Mouse (Mus musculus) right cerebral cortex, postnatal 4 days (tissue): ENCODE data around the gene Minpp1.
"Not testable (repeated sequence)": the region's sequence is repeated elsewhere in the genome, so short reads cannot be mapped to it uniquely, and the experiment has no call there.

Experiments used
- DNase-seq: peaks from one replicate; pipeline ENCODE4 v3.0.0-alpha.2; 2022

The Minpp1 gene

GRCm38 (mm10) chr19:32485681-32486105 lies at the start of gene Minpp1:
Gene Minpp1 (plus strand): TSS chr19:32485769.
- DNase-seq: peak; percentile 88

- no peak for DNase-seq
These were observed 46.2 kb upstream of the Minpp1 start for GRCm38 (mm10) chr19:32439356-32439755.

DNA sequence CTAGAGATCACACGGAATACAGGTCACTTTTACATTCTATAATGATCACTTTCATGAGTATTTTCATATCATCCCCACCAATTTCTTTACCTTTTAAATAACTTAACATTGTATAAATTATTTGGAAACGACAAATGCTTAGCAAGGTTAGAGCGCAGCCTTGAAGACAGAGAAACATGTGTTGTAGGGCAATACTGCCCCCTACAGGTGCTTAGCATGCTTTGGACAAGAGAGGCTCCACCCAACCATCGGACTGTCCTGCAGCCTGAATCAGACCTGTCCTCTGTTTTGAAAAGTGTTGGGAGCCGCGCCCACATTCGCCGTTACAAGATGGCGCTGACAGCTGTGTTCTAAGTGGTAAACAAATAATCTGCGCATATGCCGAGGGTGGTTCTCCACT lies 44.0 kb upstream of the Minpp1 start:
- DNase-seq: no peak

GRCm38 (mm10) chr19:32448931-32449330 lies 36.6 kb upstream of the Minpp1 start:
- no peak for DNase-seq

DNA sequence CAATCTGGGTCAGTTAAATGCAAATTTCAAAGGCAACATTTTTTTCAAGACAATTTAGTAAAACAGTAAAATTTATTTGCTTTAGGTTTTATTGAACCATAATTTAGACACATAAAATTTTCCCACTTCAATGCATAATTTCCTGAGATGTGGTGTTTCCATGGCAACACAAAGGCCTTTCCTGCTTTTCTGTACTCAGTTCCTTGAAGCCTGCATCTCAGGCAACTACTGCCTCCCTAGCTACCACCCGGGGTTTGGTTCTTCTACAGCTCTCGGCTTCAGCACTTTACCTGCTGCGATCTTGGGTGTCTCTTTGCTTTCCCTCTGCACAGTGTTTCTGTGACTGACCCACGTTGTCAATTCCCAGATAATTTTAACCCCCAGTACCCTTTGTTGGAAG lies 33.3 kb upstream of the Minpp1 start:
- DNase-seq: peak; percentile 9

DNA sequence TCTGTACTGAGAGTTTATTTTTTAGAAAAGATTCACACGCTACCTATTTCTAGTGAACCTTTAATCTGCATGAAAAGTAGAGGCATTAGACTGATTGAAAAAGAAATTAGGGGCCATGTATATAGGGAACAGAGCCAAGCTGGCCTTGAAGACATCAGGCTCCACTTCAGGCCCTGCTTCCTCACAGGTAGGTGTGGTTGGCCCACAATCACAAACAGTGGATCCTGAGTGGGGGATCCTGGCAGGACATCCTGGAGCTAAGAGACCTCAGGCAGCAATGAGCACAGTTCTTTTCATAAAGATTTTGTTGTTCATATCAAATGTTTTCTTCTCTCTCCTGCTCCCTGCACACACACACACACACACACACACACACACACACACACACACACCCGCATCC lies 28.8 kb upstream of the Minpp1 start:
- DNase-seq: no peak

- not testable (repeated sequence) for DNase-seq
These were observed 27.9 kb upstream of the Minpp1 start for GRCm38 (mm10) chr19:32457631-32458030.

DNA sequence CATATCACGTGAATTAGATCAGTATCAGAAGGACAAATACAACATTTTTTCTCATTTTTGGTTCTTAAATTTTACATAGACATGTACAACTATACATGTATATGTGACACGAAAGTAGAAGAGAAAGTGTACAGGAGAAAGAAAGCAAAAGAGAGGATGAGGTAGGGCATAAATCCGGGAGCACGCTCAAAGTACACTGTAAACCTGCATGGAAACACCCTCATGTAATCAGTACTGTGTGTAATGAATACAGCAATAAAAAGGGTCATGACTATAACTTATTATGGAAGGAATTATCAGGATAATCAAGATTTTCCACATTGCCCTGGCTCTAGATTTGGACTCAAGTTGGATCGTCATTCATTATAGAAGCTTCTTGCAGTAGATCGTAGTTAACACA lies 22.5 kb upstream of the Minpp1 start:
- no peak for DNase-seq

GRCm38 (mm10) chr19:32465228-32465627 lies 20.3 kb upstream of the Minpp1 start:
- no peak for DNase-seq

DNA sequence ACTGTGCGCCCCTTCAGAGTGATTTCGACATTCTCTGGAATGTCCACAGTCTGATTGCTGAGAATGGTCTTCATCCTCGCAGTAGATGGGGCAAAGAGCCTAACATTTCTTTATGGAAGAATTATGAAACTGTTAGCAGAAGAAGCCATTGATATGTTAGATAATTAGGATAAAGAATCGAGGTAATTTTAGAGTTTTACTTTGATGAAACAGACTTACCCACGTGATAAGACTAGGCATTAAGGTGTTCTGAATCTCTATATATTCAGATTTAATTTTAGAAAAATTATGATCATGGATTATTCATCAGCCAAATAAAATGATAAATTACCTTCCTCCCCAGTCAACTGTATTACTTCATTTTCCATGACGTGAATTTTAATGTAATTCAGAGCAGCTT lies 19.1 kb upstream of the Minpp1 start, which contains the start of gene Rpl9-ps6:
Rpl9-ps6 (minus strand) TSS at position 101 of the 400 bp plus-strand sequence.
- no peak for DNase-seq

- DNase-seq: no peak
These were observed 18.2 kb upstream of the Minpp1 start for GRCm38 (mm10) chr19:32467325-32467724.

DNA sequence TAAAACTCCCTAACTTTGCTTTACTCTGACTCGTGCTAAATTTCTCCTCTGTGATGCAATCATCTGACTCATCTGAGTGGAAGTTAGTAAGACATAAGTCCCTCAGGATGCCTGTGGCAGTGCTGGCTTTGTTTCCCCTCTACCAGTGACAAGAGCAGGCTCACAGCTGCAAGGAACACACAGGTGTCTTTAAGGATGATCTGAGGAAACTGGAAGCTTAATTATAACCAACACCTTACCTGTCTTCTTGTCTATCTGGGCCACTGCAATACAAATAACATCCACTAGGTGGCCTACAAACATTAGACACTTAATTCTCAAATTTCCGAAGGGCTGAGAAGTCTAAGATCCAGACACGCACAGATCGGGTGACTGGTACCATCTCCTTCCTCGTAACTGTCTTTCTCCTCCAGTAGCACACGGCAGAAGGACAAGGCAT lies 15.5 kb upstream of the Minpp1 start:
- DNase-seq: no peak

- DNase-seq: no peak
These were observed 14.9 kb upstream of the Minpp1 start for GRCm38 (mm10) chr19:32470570-32471263.

- no peak for DNase-seq
These were observed 9.4 kb upstream of the Minpp1 start for GRCm38 (mm10) chr19:32476016-32476711.

- DNase-seq: no peak
These were observed 8.9 kb upstream of the Minpp1 start for GRCm38 (mm10) chr19:32476712-32477052.

- no peak for DNase-seq
These were observed 5.3 kb upstream of the Minpp1 start for GRCm38 (mm10) chr19:32480255-32480654.

DNA sequence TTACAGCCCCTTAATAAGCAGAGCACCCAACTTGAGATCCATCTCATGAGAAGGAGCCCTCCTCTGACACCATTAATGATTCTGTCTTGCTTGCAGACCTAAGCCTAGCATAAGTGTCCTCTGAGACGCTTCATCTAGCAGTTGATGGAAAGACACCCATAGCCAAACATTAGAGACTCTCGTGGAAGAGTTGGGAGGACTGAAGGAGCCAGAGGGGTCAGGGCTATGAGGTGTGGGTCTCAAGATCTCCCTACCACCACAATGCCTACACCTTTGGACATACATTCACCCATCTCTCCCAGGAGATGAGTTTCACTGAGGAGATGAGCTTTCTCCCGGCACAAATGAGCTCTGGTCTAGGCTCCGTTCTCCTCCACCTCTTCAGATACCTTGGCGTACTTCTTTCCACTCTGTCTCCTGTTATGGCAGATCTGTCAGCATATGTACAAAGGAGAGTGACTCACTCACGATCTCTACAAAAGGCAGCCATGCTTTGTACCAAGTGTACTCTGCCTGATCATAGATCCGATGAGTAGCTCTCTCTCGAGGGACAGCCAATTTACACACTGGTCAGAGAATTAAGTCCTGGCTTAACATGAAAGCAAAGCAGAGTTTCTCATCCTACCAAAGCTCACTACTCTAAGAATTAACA lies 4.7 kb upstream of the Minpp1 start:
- DNase-seq: no peak

- no peak for DNase-seq
These were observed 4.1 kb upstream of the Minpp1 start for GRCm38 (mm10) chr19:32481511-32481910.

GRCm38 (mm10) chr19:32484941-32485660 lies 468 bp upstream of the Minpp1 start:
- no peak for DNase-seq

DNA sequence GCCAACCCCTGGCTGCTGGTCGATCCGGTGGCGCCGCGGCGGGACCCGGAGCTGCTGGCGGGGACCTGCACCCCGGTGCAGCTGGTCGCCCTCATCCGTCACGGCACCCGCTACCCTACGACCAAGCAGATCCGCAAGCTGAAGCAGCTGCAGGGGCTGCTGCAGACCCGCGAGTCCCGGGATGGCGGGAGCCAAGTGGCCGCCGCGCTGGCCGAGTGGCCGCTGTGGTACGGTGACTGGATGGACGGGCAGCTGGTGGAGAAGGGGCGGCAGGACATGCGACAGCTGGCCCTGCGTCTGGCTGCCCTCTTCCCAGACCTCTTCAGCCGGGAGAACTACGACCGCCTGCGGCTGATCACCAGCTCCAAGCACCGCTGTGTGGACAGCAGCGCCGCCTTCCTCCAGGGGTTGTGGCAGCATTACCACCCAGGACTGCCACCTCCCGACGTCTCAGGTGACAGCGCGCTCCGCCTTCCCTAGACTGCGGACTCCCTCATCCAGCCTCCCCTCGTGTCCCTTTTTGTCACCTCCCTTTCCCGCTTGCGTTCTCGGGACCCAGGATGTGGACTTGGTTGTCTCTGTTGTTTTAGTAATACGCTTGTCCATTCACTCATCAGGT lies 646 bp downstream of the Minpp1 start:
- peak; percentile 39 for DNase-seq

DNA sequence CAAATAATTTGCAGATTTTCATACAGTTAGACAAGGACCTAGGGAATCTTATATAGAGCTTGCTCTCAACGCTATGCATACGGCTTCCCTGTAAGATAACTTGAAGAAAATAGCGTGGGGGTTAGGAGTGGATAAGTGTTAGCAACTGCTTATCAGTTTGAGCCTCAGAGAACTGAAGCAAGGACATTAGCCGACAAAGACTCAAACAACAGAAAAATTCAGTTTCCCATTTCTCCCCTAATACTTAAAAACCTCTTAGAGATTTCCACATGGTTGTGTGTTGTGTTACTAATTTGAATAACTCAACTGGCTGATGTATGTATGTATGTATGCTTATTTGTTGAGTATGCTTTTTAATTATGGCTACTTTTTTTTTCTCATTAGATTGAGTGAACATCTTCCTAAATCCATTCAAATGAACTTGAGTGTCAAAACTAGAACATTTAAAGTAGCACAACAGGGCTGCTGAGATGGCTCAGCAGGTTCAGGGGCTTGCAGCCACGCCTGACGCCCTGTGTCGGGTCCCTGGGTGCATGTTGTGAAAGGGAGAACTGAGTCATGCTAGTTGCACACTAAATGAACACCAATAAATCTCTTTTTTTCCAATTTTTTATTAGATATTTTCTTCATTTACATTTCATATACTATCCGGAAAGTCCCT lies 2.2 kb downstream of the Minpp1 start:
- DNase-seq: no peak
